Mouse (Mus musculus) kidney, adult 8-10 months (tissue): ENCODE results near the gene Klhl2.

ENCODE experiments used
- DNase-seq, 2 experiments: peaks; one replicate each; pipeline ENCODE4 v3.0.0; 2022

The Klhl2 gene

DNA sequence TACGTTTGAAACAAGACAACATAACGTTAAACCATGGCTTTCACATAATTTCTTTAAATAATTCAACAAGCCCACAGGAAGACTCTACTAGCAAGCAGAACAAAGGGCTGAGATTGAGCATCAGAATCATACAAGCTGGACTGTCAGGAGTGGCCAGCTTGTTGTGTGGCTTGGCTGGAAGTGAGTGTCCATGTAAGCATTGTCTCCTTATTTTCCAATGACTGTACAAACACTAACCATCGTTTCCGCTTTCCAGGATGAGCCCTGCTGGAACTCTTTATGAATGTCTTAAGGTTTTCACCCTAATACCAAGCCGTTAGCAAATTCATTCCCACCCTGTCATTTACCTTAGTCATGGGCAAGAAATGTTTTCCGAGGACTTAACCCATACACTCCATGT, 159.0 kb downstream of the Klhl2 start:
- DNase-seq, result no peak

DNA sequence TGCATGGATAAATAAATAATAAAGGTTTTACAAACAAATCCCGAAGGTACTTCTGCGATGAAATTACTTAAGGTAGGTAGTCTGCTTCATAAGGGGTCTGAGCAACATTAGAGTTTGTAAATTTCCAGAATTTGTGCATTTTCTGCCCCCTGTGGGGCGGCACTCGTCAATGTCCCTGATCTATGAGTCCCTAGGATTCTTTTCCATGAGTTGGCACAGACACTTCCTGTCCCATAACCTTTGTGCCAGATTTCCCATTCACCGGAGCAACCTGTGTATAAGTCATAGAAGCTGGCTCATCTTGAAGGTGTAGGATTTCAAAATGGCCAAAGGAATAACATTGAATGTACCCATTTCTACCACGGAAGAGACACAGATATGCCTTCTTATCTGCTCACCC, 159.5 kb downstream of the Klhl2 start:
- no peak for DNase-seq
